Mouse (Mus musculus): ENCODE data around the gene Rbm38.

DNA sequence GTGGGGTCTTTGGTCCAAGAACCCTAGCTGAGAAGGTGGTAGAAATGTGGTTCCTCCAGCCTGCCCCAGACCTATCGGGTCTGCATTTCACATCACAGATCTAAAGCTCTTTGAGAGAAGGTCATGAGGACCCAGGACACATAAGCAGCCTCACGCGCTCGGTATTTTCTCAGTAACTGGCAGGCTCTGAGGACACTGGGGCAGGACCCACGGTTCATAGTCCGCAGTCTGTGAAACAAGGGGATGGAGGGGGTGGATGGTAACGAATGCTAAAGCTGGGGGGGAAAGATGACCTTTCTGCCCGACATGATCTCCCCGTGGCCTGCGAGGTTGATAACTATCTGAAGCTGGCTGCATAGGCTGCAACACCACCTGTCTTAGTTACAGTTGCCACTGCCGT is 22.6 kb upstream of the Rbm38 start:
- TF ChIP-seq POLR2A (IDR thresholded peaks at IDR 0.05; ENCODE audit: low read depth, low read length) (no peak), CTCF (IDR thresholded peaks at IDR 0.05; ENCODE audit: borderline replicate concordance, insufficient read depth, low read length) (no peak)
